Mouse (Mus musculus) hindbrain, embryonic 14.5 days (tissue): ENCODE data around the gene Lekr1. TPM values are rescaled to one million over a fixed set of nuclear protein-coding genes. Genes with fewer than 3 reads are reported as not detected.

Experiments used
- ATAC-seq: fragments of 200-750 bp; cut with Nextera tagmentation; 2 replicates; pipeline ENCODE4 v1.8.0; 2017; ENCODE audit warnings: moderate number of reproducible peaks, mild to moderate bottlenecking, moderate TSS enrichment, moderate library complexity; ENCODE audit not compliant: low FRiP score
- DNase-seq: peaks from one replicate; pipeline ENCODE4 v3.0.0-alpha.2; 2015; ENCODE audit warnings: low spot score
- H3K27ac ChIP-seq: fragments of 300-500 bp; sonication (generic); 2 replicates; pipeline ENCODE4 v1.5.1; 2014; ENCODE audit warnings: mild to moderate bottlenecking, moderate library complexity
- H3K27me3 ChIP-seq: fragments of 300-500 bp; sonication (generic); 2 replicates; pipeline ENCODE4 v1.6.1; 2014; ENCODE audit warnings: mild to moderate bottlenecking, low read length, mixed read lengths; ENCODE audit not compliant: control insufficient read depth, insufficient read depth
- H3K36me3 ChIP-seq: fragments of 300-500 bp; sonication (generic); replicated peaks from 2 replicates; pipeline ENCODE4 v1.6.1; 2014; ENCODE audit not compliant: control insufficient read depth, insufficient read depth
- H3K4me1 ChIP-seq: fragments of 300-500 bp; sonication (generic); replicated peaks from 2 replicates; pipeline ENCODE4 v1.6.1; 2014; ENCODE audit warnings: antibody characterized with exemption, low read length, mixed read lengths; ENCODE audit not compliant: control insufficient read depth, insufficient read depth
- H3K4me2 ChIP-seq: fragments of 300-500 bp; sonication (generic); replicated peaks from 2 replicates; pipeline ENCODE4 v1.6.1; 2014; ENCODE audit warnings: mild to moderate bottlenecking, moderate library complexity
- H3K4me3 ChIP-seq: fragments of 300-500 bp; sonication (generic); replicated peaks from 2 replicates; pipeline ENCODE4 v1.5.1; 2014; ENCODE audit warnings: mild to moderate bottlenecking, low read length
- H3K9ac ChIP-seq: fragments of 300-500 bp; sonication (generic); 2 replicates; pipeline ENCODE4 v1.6.1; 2014
- H3K9me3 ChIP-seq: fragments of 300-500 bp; sonication (generic); 2 replicates; pipeline ENCODE4 v1.6.1; 2016; ENCODE audit warnings: low read length; ENCODE audit not compliant: control insufficient read depth
- WGBS: fragments of 180-500 bp; shearing (Covaris S2); extraction: QIAGEN DNeasy Blood & Tissue Kit; methylation state at CpG from one replicate; pipeline ENCODE4 v1.1.7; 2014; 5-methylcytosine and 5-hydroxymethylcytosine counted together
- polyA plus RNA-seq: library from polyadenylated mRNA; unstranded; fragments of >200 nt; fragmentation: Nextera tagmentation; extraction: Ambion mirVana; gene quantifications from 2 replicates; pipeline ENCODE4 v1.2.1, GENCODE M21; 2014

Gene Lekr1
- polyA plus RNA-seq, 1 experiment from 2014 or later = 8.2 TPM

- H3K4me3 ChIP-seq = no peak overlapping the region
- WGBS = 90% methylated on average over 9 of the region's 9 CpGs
- no peaks in the 10 kb centered on the region for H3K9me3 ChIP-seq
- no peak overlapping the region for H3K27ac ChIP-seq
- no peaks in the 10 kb centered on the region for H3K27me3 ChIP-seq
- ATAC-seq (no peak), DNase-seq (no peak)
- H3K4me1 ChIP-seq = peaks cover 5% of the 10 kb centered on the region; the same call in 1 of the 2 replicates
- no peak overlapping the region for H3K9ac ChIP-seq
- H3K4me2 ChIP-seq = no peak overlapping the region
- H3K36me3 ChIP-seq = no peaks in the 10 kb centered on the region
Observed at GRCm38 (mm10) chr3:65629565-65630112, 36.4 kb upstream of the Lekr1 start.

DNA sequence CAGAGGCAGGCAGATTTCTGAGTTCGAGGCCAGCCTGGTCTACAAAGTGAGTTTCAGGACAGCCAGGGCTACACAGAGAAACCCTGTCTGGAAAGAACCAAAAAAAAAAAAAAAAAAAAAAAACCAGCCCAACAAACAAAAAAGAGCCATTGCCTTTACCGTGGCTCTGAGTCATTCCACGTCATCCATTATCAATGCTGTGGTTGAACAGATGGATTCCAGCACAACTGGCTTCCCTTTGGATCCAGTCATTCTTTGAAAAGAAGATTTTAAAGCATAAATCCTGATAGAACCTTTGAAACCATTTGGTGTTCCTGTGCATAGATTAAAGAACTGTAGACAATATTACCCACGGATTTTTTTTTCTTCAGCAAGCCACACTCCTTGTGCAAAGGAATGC lies 32.4 kb upstream of the Lekr1 start:
- WGBS = 71% methylated on average over 4 of the region's 4 CpGs
- ATAC-seq = no peak
- no peak overlapping the region for H3K4me3 ChIP-seq

GRCm38 (mm10) chr3:65635983-65636382 lies 30.0 kb upstream of the Lekr1 start:
- Histone ChIP-seq H3K4me3 (no peak overlapping the region), H3K27ac (no peak overlapping the region), H3K4me2 (no peak overlapping the region), H3K36me3 (no peaks in the 10 kb centered on the region), H3K4me1 (0 out of 2 replicates have a peak, but pooled peaks cover 5% of the 10 kb centered on the region), H3K9ac (no peak overlapping the region), H3K27me3 (no peaks in the 10 kb centered on the region), H3K9me3 (no peaks in the 10 kb centered on the region)
- no peak for ATAC-seq
- 45% methylated on average over 9 of the region's 9 CpGs for WGBS
- DNase-seq = no peak

More for the DNA sequence above, 32.4 kb upstream of the Lekr1 start:
- no peak for DNase-seq
- Histone ChIP-seq H3K4me2 (no peak overlapping the region), H3K9me3 (no peaks in the 10 kb centered on the region), H3K36me3 (no peaks in the 10 kb centered on the region), H3K9ac (no peak overlapping the region), H3K4me1 (0 out of 2 replicates have a peak, but pooled peaks cover 5% of the 10 kb centered on the region), H3K27me3 (no peaks in the 10 kb centered on the region), H3K27ac (no peak overlapping the region)

- Histone ChIP-seq H3K9ac (no peak overlapping the region), H3K4me1 (0 out of 2 replicates have a peak, but pooled peaks cover 5% of the 10 kb centered on the region), H3K27ac (no peak overlapping the region), H3K9me3 (no peaks in the 10 kb centered on the region), H3K4me2 (no peak overlapping the region), H3K36me3 (no peaks in the 10 kb centered on the region), H3K27me3 (no peaks in the 10 kb centered on the region), H3K4me3 (no peak overlapping the region)
- ATAC-seq = no peak
- no peak for DNase-seq
- 60% methylated on average over 7 of the region's 7 CpGs for WGBS
Observed at GRCm38 (mm10) chr3:65637313-65637712, 28.7 kb upstream of the Lekr1 start.

DNA sequence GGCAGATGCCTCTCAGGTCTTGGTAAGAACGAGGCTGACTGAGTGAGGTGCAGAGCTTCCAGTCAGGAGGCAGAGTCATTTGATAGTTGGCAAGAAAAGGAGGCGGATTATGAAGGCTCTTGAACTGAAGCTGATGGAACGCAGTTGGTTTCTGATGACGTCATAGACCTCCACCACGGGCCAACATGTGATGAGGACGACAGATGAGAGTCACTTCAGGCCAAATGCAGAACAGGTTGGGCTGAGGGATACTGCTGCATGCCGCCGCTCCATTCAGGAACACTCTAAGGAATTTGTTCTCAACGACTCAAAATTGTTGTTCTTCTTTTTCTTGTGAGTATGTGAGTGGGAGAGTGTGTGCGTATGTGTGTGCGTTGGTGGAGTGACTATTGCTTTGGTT lies 27.1 kb upstream of the Lekr1 start:
- ATAC-seq (no peak), DNase-seq (no peak)
- Histone ChIP-seq H3K4me2 (no peak overlapping the region), H3K4me3 (no peak overlapping the region), H3K4me1 (0 out of 2 replicates have a peak, but pooled peaks cover 5% of the 10 kb centered on the region), H3K27ac (no peak overlapping the region), H3K9ac (no peak overlapping the region), H3K9me3 (no peaks in the 10 kb centered on the region), H3K27me3 (no peaks in the 10 kb centered on the region), H3K36me3 (no peaks in the 10 kb centered on the region)
- WGBS = 93% methylated on average over 11 of the region's 11 CpGs

DNA sequence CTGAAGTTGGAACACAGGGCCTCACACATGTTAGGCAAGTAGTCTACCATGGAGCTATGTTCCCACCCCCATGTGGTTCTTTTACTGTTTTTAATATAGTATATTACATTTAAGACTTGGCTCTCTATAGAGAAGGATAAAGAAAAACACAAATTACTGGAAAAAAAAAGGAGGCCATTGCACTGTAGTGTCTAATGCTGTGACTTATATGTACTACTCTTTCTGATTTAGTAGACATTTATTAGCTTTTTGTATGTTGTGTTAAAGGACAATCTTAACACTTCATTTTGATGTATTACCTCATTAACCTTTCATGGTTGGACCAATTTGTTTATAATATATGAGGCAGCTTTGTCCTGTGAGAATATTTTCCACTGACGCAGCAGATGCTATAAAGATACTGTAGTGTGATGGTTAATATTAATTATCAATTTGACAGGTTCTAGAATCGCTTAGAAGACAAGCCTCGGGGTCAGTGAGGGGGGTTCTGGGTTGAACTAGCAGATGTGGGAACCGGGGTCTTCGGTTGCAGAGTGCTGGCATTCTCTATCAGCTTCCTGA lies 26.5 kb upstream of the Lekr1 start:
- H3K27ac ChIP-seq = no peak overlapping the region
- ATAC-seq = no peak
- WGBS = 62% methylated on average over 5 of the region's 5 CpGs

DNA sequence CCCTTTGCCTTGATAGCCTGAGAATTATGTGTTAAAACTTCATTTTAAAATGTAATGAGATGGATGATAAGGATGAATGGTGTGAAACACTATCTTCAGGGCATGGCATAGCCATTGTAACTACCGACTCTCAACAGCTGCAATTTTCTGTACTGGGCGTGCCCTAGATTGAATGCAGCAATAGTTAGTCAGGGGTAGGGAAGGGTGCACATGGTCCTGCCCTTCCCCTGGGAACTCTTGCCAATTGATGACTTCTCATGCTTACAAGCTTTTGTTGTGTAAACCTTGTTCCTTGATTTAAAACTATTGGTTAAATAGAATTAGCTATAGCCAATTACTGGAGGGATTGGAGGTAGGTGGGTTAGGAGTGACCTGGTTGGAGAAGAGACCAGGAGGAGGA lies 23.1 kb upstream of the Lekr1 start:
- no peak for ATAC-seq
- 76% methylated on average over 2 of the region's 2 CpGs for WGBS
- H3K4me3 ChIP-seq = no peak overlapping the region

More for the DNA sequence above, 26.5 kb upstream of the Lekr1 start:
- Histone ChIP-seq H3K9ac (no peak overlapping the region), H3K4me1 (0 out of 2 replicates have a peak, but pooled peaks cover 5% of the 10 kb centered on the region), H3K27me3 (no peaks in the 10 kb centered on the region), H3K36me3 (no peaks in the 10 kb centered on the region), H3K4me2 (no peak overlapping the region), H3K9me3 (no peaks in the 10 kb centered on the region), H3K4me3 (no peak overlapping the region)
- DNase-seq = no peak

DNA sequence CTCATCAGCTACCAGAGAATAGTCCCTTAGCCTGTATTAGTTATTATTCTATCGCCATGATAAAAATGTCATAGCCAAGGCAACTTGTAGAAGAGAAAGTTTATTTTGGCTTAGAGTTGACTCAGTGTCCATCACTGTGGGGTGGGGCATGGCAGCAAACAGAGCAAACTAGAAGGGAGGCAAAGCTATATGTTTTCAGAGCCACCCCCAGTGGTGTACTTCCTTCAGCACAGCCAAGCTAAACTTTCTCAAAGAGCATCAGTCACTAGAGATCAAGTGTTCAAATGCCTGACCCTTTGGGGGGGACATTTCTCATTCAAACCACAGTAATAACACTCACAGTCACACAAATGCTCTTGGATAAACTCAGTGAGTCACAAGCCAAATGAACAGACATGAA lies 22.4 kb upstream of the Lekr1 start:
- H3K4me3 ChIP-seq = no peak overlapping the region
- ATAC-seq (no peak), DNase-seq (no peak)
- H3K9me3 ChIP-seq = no peaks in the 10 kb centered on the region
- H3K27ac ChIP-seq = no peak overlapping the region
- H3K27me3 ChIP-seq = no peaks in the 10 kb centered on the region
- no peak overlapping the region for H3K4me2 ChIP-seq
- H3K36me3 ChIP-seq = no peaks in the 10 kb centered on the region
- no peaks in the 10 kb centered on the region for H3K4me1 ChIP-seq
- no peak overlapping the region for H3K9ac ChIP-seq
- 92% methylated on average over 1 of the region's 1 CpGs for WGBS

More for the DNA sequence above, 23.1 kb upstream of the Lekr1 start:
- H3K9me3 ChIP-seq = no peaks in the 10 kb centered on the region
- H3K4me2 ChIP-seq = no peak overlapping the region
- no peaks in the 10 kb centered on the region for H3K4me1 ChIP-seq
- H3K36me3 ChIP-seq = no peaks in the 10 kb centered on the region
- no peak for DNase-seq
- H3K27me3 ChIP-seq = no peaks in the 10 kb centered on the region
- H3K9ac ChIP-seq = no peak overlapping the region
- no peak overlapping the region for H3K27ac ChIP-seq

GRCm38 (mm10) chr3:65647592-65647991 lies 18.4 kb upstream of the Lekr1 start:
- H3K4me1 ChIP-seq = no peaks in the 10 kb centered on the region
- no peak overlapping the region for H3K4me2 ChIP-seq
- WGBS = 76% methylated on average over 8 of the region's 8 CpGs
- no peaks in the 10 kb centered on the region for H3K9me3 ChIP-seq
- H3K27me3 ChIP-seq = no peaks in the 10 kb centered on the region
- no peak for ATAC-seq
- DNase-seq = no peak
- H3K27ac ChIP-seq = no peak overlapping the region
- H3K9ac ChIP-seq = no peak overlapping the region
- no peak overlapping the region for H3K4me3 ChIP-seq
- H3K36me3 ChIP-seq = no peaks in the 10 kb centered on the region
